Mouse (Mus musculus) cortical plate, adult 2 months (tissue): ENCODE data around the gene Tbca. TPM values are rescaled to one million over a fixed set of nuclear protein-coding genes. Genes with fewer than 3 reads are reported as not detected.

Experiments
- H3K27ac ChIP-seq: fragments of 200-500 bp; 2 replicates; pipeline ENCODE4 v1.5.1; 2012; ENCODE audit warnings: low read length, control low read depth, inconsistent platforms; ENCODE audit not compliant: insufficient read depth
- H3K4me1 ChIP-seq: fragments of 200-500 bp; 2 replicates; pipeline ENCODE4 v1.6.1; 2011; ENCODE audit warnings: low read length; ENCODE audit not compliant: control insufficient read depth, insufficient read depth
- H3K4me3 ChIP-seq: fragments of 200-500 bp; 2 replicates; pipeline ENCODE4 v1.5.1; 2011; ENCODE audit warnings: mild to moderate bottlenecking, low read length, control low read depth; ENCODE audit not compliant: insufficient read depth
- CTCF ChIP-seq: fragments of 200-500 bp; IDR thresholded peaks from 2 replicates; pipeline ENCODE4 v1.5.1; 2011; ENCODE audit warnings: mild to moderate bottlenecking, control low read depth, low read length; ENCODE audit not compliant: insufficient read depth; ENCODE audit errors: extremely low read depth
- POLR2A ChIP-seq: fragments of 200-500 bp; IDR thresholded peaks from 2 replicates; pipeline ENCODE4 v1.6.1; 2011; ENCODE audit warnings: mild to moderate bottlenecking, low read length, control low read depth; ENCODE audit not compliant: insufficient read depth; ENCODE audit errors: extremely low read depth
- polyA plus RNA-seq: library from polyadenylated mRNA; depleted of rRNA; stranded (reverse); fragments of >200 nt; gene quantifications from 2 replicates; pipeline ENCODE4 v1.2.3, GENCODE M21; 2012

The Tbca gene
- polyA plus RNA-seq, 1 experiment = 209 TPM

DNA sequence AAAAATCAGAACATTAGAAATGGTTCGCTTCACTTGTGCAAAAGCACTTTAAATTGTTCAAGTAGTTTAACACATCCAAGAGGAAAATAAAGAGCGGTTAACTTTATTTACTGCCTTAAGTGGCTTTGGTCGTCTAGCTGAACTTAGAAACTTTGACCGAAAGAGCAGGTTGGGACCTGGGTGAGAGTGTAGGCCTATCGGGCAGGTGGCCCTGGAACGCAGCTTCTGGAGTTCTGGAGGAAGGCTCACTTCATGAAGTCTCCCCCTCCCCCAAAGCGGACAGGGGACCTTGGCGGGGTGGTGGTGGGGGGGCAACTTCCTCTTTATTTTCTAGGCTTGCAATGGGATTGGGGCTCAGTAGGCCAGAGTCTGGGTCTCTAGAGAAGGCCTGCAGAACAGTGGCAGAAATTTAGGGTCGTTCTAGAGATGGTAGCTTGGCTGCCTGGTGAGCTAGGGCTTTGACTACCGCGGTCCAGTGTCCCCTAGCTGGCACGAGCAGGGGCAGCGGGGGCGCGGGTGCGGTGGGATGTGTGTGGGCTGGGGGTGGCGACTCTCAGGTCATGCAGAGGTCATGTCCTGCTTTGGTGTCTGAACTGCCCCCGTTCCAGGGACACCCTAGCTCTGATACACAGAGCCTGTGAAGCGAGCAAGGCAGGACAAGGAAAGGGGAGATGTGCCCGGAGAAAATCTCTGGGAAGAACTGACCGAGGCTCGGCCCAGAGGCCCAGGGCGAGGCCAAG, 86.1 kb downstream of the Tbca start:
- no peak for TF ChIP-seq CTCF
- no peak for TF ChIP-seq POLR2A
- Histone ChIP-seq H3K4me3 (no peak overlapping the region), H3K4me1 (no peaks in the 10 kb centered on the region)

DNA sequence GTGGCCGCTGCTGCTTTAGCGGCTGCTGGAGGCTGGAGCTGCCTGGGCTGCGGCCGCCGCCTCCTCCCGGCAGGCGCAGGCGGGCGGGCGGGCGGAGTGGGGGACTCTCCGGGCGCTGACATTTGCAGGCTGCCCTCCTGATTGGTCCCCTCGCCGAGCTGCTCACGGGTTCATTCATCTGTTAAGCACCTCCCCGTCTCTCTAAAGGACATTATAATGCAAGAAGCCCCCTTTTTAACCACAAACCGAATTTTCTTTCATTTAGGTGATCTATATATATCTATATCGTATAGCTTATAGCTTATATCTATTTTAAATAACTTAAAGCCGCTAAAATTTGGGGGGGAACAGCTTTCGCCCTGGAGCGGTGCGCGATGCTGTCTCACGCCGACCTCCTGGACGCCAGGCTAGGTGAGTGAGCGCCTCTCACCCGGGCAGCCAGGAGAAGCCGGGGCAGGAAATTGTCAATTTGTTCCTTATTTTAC, 86.7 kb downstream of the Tbca start, which contains the start of gene Otp:
Gene Otp, plus strand, starts transcription at position 207 of the 485 bp plus-strand sequence.
- Histone ChIP-seq H3K4me3 (no peak within 1 kb of the TSS), H3K4me1 (no peaks in the 10 kb centered on the region), H3K27ac (no peak within 1 kb of the TSS)
- TF ChIP-seq CTCF = no peak
- TF ChIP-seq POLR2A = no peak

More for the DNA sequence above, 86.1 kb downstream of the Tbca start:
- H3K27ac ChIP-seq = no peak overlapping the region

DNA sequence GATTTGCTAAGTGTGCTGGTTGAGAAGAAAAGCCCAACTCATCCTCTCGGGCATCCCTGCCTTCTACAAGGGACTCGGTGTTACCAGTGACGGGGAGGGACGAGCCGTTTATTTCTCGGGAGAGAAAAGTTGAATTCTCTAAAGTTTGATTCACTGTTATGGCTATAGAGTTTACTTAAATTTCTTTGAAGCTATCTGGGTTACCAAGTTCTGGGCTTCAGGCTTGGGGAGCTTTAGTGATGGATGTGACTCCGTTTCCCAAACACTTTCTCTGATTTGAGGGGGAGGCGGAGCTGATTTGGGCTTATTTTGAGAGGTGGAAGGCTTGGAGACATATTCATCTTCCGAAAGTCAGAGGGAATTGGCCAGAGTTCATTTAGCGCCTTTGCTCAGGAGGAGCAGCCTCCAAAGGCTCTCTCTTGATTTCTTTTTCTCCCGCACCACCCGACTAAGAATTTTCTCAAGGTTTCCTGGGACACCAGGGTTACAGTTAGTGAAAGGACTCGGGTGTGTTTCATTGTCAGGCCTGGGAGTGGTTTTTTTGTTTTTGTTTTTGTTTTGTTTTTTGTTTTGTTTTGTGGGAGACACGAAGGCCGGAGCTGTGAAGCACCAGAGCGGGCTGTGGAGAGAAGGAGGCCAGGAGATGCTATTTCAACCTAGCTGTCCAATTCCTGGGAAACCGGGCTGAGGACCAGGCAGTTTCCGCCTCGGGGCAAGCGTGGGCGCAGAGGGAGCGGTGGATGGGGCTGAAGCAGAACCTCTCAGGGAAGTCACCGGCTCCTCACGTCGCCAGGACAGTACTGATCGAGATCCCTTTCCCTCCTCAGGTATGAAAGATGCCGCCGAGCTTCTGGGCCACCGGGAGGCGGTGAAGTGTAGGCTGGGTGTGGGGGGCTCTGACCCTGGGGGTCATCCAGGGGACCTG, 87.8 kb downstream of the Tbca start:
- Histone ChIP-seq H3K27ac (no peak overlapping the region), H3K4me1 (no peaks in the 10 kb centered on the region), H3K4me3 (no peak overlapping the region)
- TF ChIP-seq POLR2A (no peak), CTCF (no peak)

DNA sequence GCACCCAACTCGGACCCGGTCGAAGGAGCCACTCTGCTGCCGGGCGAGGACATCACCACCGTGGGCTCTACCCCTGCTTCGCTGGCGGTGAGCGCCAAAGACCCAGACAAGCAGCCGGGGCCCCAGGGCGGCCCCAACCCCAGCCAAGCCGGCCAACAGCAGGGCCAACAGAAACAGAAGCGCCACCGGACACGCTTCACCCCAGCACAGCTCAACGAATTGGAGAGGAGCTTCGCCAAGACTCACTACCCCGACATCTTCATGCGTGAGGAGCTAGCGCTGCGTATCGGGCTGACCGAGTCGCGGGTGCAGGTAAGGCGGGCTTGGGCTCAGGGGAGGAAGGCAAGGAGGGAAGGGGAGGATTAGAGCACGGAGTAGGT, 88.5 kb downstream of the Tbca start:
- no peak overlapping the region for H3K27ac ChIP-seq
- no peaks in the 10 kb centered on the region for H3K4me1 ChIP-seq
- no peak for TF ChIP-seq POLR2A
- no peak for TF ChIP-seq CTCF
- H3K4me3 ChIP-seq = no peak overlapping the region

DNA sequence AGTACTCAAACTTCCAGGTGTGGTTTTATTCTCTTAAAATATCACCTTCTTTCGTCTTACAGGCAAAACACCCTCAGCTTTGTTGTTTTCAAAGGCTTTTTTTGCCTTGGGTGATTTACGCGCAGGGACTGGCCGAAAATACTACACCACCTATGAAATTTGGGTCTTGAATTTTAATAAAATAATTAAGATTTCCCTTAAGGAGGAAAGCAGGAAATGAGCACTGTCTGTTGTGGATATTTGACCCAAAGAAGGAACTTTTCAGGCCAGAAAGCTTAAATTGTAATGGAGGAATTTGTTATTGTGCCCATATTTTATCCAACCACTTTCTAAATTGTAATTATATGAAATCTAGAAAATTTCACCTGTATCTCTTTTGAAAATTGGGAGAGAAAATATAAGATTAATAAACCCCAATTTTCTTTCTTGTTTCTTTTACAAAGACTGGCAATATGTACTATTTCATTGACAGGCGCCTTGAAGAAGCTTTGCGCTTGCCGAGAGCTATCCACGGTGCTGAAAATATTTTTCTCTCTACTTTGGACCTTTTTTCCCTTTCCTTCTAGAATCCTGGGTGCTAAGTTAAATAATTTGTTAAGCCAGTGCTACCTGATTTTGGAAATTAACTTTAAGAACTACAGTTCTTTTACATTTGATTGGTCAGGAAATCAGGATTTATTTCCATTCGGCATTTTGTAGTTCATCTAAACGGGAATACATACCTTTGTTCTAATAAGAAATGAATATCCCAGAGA, 89.5 kb downstream of the Tbca start:
- TF ChIP-seq POLR2A = no peak
- TF ChIP-seq CTCF = no peak
- Histone ChIP-seq H3K4me3 (no peak overlapping the region), H3K4me1 (no peaks in the 10 kb centered on the region), H3K27ac (no peak overlapping the region)

DNA sequence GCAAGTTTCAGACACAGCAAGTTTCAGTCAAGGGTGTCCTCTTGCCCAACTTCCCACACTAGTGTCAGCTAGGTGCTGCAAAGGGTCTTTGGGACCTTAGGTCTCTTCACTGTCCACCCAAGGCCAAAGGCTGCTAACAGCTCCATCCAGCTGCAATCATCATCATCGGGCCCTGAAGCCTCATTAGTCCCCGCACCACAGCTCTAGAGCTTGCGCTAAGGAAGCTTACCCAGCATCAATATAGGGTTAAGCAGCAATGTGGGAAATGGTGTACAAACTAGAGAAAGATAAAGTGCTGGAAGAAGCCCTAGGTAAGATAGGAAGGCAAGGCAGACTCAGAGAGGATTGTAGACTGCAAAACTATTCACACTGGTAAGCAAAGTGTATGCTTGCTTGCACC, 92.5 kb downstream of the Tbca start:
- TF ChIP-seq POLR2A (no peak), CTCF (no peak)
- Histone ChIP-seq H3K4me3 (no peak overlapping the region), H3K4me1 (no peaks in the 10 kb centered on the region), H3K27ac (no peak overlapping the region)

DNA sequence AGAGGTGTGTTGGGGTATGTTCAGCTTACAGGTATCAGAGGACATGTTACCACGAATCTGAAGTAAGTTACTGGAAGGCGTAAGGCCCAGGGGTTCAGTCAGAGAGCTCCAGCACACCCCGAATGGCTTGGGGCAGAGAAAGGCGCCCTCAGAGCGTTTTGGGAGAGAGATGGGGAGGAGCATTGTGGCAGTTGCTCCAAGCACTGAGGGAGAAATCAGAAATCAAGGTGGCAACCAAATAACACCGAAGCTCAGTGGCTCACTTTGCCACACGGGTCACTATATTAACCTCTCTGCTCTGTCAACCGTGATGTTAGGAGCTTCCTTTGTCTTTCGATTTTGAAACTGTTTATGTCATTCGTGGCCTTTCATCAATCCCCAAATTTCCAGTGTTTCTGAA, 93.5 kb downstream of the Tbca start:
- H3K4me3 ChIP-seq = no peak overlapping the region
- TF ChIP-seq POLR2A (no peak), CTCF (no peak)
- no peak overlapping the region for H3K27ac ChIP-seq
- no peaks in the 10 kb centered on the region for H3K4me1 ChIP-seq

DNA sequence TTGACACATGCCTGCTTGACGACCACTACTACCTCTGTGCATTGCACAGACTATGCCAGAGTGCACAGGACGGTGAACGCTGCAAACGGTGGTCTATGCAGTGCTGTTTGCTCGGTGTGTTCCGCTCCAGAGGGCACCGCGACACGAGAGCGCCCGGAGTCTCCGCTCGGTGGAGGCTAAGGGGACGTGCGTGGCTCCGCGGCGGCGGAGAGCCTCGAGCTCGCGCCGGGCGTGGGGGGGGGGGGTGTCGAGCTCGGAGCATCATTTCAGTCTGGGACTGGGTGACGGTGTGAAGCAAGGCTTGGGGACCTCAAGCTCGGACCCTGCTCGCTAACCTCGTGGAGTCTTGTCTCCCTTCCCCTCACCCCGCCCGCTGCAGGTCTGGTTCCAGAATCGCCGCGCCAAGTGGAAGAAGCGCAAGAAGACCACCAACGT, 94.0 kb downstream of the Tbca start:
- no peak overlapping the region for H3K27ac ChIP-seq
- no peak for TF ChIP-seq POLR2A
- no peak for TF ChIP-seq CTCF

More for the DNA sequence above, 94.0 kb downstream of the Tbca start:
- Histone ChIP-seq H3K4me3 (no peak overlapping the region), H3K4me1 (no peaks in the 10 kb centered on the region)
